Mouse (Mus musculus) brain, embryonic 14.5 days (tissue): ENCODE data around the gene Krt36. TPM values are rescaled to one million over a fixed set of nuclear protein-coding genes. Genes with fewer than 3 reads are reported as not detected.

ENCODE experiments used
- DNase-seq: peaks from one replicate; pipeline ENCODE4 v3.0.0-alpha.2; 2011; ENCODE audit warnings: low read depth
- CTCF ChIP-seq: fragments of 200-500 bp; IDR thresholded peaks from 2 replicates; pipeline ENCODE4 v1.5.1; 2012; ENCODE audit warnings: inconsistent platforms, mild to moderate bottlenecking, moderate library complexity, borderline replicate concordance; ENCODE audit not compliant: insufficient read depth, insufficient read length; ENCODE audit errors: extremely low read depth
- POLR2A ChIP-seq: fragments of 200-500 bp; IDR thresholded peaks from 2 replicates; pipeline ENCODE4 v1.6.1; 2012; ENCODE audit warnings: mild to moderate bottlenecking, inconsistent platforms, borderline replicate concordance; ENCODE audit not compliant: poor library complexity, insufficient read depth, insufficient read length, severe bottlenecking; ENCODE audit errors: extremely low read depth
- polyA plus RNA-seq: library from polyadenylated mRNA; depleted of rRNA; stranded (reverse); fragments of >200 nt; gene quantifications from 2 replicates; pipeline ENCODE4 v1.2.3, GENCODE M21; 2012; rRNA removed

Krt36 gene
- polyA plus RNA-seq, 1 experiment, result not detected

GRCm38 (mm10) chr11:100067293-100068036, 38.0 kb downstream of the Krt36 start:
- TF ChIP-seq POLR2A, result no peak
- no peak for TF ChIP-seq CTCF
- DNase-seq, result no peak

- DNase-seq, result peak; percentile 43
- TF ChIP-seq CTCF, result no peak
- TF ChIP-seq POLR2A, result no peak
These were observed 39.0 kb downstream of the Krt36 start for GRCm38 (mm10) chr11:100066236-100067010.

- peak; percentile 23 for DNase-seq
- TF ChIP-seq POLR2A, result no peak
- TF ChIP-seq CTCF, result peak; percentile 17; the same call in 1 of the 2 replicates
These were observed 46.6 kb downstream of the Krt36 start for GRCm38 (mm10) chr11:100058875-100059274.

GRCm38 (mm10) chr11:100055686-100056655, 49.5 kb downstream of the Krt36 start:
- TF ChIP-seq POLR2A (no peak), CTCF (no peak)

More at GRCm38 (mm10) chr11:100055686-100056655, 49.5 kb downstream of the Krt36 start:
- DNase-seq, result no peak

Other genes with a start within 250 kb of the Krt36 start
- gene Gm11568, start 247.7 kb downstream of the Krt36 start, polyA plus RNA-seq, result not detected in 2 replicates
- not detected in 2 replicates for gene Gm11559, start 241.2 kb downstream of the Krt36 start, polyA plus RNA-seq
- not detected in 2 replicates for gene Krtap9-1, start 232.2 kb downstream of the Krt36 start, polyA plus RNA-seq
- gene Gm11567, start 226.4 kb downstream of the Krt36 start, polyA plus RNA-seq, result not detected in 2 replicates
- gene Krtap31-1, start 197.7 kb downstream of the Krt36 start, polyA plus RNA-seq, result not detected in 2 replicates
- not detected in 2 replicates for gene Gm11565, start 190.9 kb downstream of the Krt36 start, polyA plus RNA-seq
- gene Krtap31-2, start 169.3 kb downstream of the Krt36 start, polyA plus RNA-seq, result not detected in 2 replicates
- gene Krtap9-5, start 157.2 kb downstream of the Krt36 start, polyA plus RNA-seq, result not detected in 2 replicates
- not detected in 2 replicates for gene Krtap29-1, start 126.6 kb downstream of the Krt36 start, polyA plus RNA-seq
- gene Krtap16-1, start 119.0 kb downstream of the Krt36 start, polyA plus RNA-seq, result 0.04 TPM in 1 of 2 replicates, not detected in the other
- 0.19 and 0.27 TPM in 2 replicates for gene Krtap17-1, start 111.6 kb downstream of the Krt36 start, polyA plus RNA-seq
- not detected in 2 replicates for gene Krt33a, start 89.4 kb downstream of the Krt36 start, polyA plus RNA-seq
- 0.04 TPM in 1 of 2 replicates, not detected in the other for gene Krt33b, start 75.8 kb downstream of the Krt36 start, polyA plus RNA-seq
- not detected in 2 replicates for gene Krt34, start 64.1 kb downstream of the Krt36 start, polyA plus RNA-seq
- not detected in 2 replicates for gene Krt31, start 55.1 kb downstream of the Krt36 start, polyA plus RNA-seq
- gene Krt32, start 17.4 kb downstream of the Krt36 start, polyA plus RNA-seq, result not detected in 2 replicates
- not detected in 2 replicates for gene Krt35, start 9.4 kb downstream of the Krt36 start, polyA plus RNA-seq
- not detected in 2 replicates for gene Krt13, start 15.9 kb upstream of the Krt36 start, polyA plus RNA-seq
- 12.2 and 14.4 TPM in 2 replicates for gene Krt15, start 30.3 kb upstream of the Krt36 start, polyA plus RNA-seq
- 5.4 and 6.3 TPM in 2 replicates for gene Krt19, start 43.0 kb upstream of the Krt36 start, polyA plus RNA-seq
- gene Krt9, start 87.6 kb upstream of the Krt36 start, polyA plus RNA-seq, result 0.05 and 0.10 TPM in 2 replicates
- 22.8 and 36.6 TPM in 2 replicates for gene Krt14, start 101.9 kb upstream of the Krt36 start, polyA plus RNA-seq
- gene Krt16, start 143.3 kb upstream of the Krt36 start, polyA plus RNA-seq, result 0.06 and 0.12 TPM in 2 replicates
- gene Krt17, start 155.4 kb upstream of the Krt36 start, polyA plus RNA-seq, result 2.1 and 6.1 TPM in 2 replicates
- gene Krt42, start 164.2 kb upstream of the Krt36 start, polyA plus RNA-seq, result 0.08 TPM in 1 of 2 replicates, not detected in the other
- gene Eif1, start 214.3 kb upstream of the Krt36 start, polyA plus RNA-seq, result 291 and 330 TPM in 2 replicates
- gene Gast, start 228.8 kb upstream of the Krt36 start, polyA plus RNA-seq, result 0.60 and 0.66 TPM in 2 replicates